Mouse (Mus musculus) bone marrow, adult 2 months (tissue): ENCODE data around the gene Sbf2.

Source experiments
- CTCF ChIP-seq: fragments of 200-500 bp; IDR thresholded peaks from 2 replicates; pipeline ENCODE4 v1.5.1; 2011; ENCODE audit warnings: low read length, control low read depth; ENCODE audit not compliant: control insufficient read depth, insufficient read depth
- POLR2A ChIP-seq: fragments of 200-500 bp; IDR thresholded peaks from 2 replicates; pipeline ENCODE4 v1.6.1; 2011; ENCODE audit warnings: low read depth, mild to moderate bottlenecking, control low read depth, low read length, borderline replicate concordance; ENCODE audit not compliant: control insufficient read depth

DNA sequence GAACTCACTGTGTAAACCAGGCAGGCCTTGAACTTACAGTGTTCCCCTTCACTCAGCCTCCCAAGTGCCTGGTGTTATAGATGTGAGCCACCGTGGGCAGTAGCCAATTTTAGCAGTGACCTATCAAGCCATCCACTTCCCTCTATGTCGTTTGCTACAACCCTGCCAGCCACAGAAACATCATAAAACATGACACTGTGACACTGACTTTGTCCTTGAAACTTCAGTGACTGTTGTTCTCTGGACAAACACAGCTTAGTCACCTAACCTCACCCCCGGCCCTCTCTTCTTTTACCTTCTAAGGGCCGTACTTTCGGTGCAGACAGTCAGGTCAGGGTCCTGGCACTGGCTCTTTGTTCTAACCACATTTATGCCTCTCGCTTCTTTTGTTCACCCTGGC is 41.2 kb upstream of the Sbf2 start:
- TF ChIP-seq CTCF: no peak
- no peak for TF ChIP-seq POLR2A
